Mouse (Mus musculus): Measurements from ENCODE around the gene Areg. TPM values are rescaled to one million over a fixed set of nuclear protein-coding genes. Genes with fewer than 3 reads are reported as not detected.
A peak's percentile ranks its signal among the peaks of the same experiment; 100 is the strongest.

The Areg gene
- polyA plus RNA-seq (2015; fragmentation: Nextera tagmentation; extraction: Ambion mirVana): not detected in 2 replicates

DNA sequence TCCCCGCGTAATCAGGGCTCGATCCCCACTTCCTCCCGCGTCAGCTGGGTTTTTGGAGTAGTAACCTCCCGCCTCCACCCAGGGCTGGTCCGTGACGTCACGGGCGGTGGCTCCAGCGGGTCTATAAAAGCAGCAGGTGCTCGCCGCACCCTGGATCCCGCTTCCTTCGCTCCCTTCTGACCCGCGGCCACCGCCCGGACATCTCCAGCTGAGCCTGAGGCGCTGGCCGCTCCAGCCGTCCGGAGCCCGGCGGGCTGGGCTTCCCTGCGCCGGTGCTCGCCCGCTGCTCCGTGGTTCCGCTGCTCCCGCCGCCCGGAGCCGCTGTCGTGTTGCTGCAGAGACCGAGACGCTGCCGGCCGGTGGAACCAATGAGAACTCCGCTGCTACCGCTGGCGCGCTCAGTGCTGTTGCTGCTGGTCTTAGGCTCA, at the start of gene Areg:
Areg (plus strand) TSS at position 154 of the 428 bp plus-strand sequence.
- peak within 1 kb of the TSS; percentile 63 for H3K9ac ChIP-seq (replicated peaks; ENCODE audit: low read depth, low read length)
- peak; percentile 96 for ATAC-seq
- H3K27me3 ChIP-seq (replicated peaks; ENCODE audit: control insufficient read depth, insufficient read depth, low read length): peaks cover 22% of the 10 kb centered on the region
- peak within 1 kb of the TSS; percentile 73 for H3K4me3 ChIP-seq (replicated peaks; ENCODE audit: low read length)
- H3K27ac ChIP-seq (ENCODE audit: low read length): no peak within 1 kb of the TSS
- H3K4me1 ChIP-seq (replicated peaks; ENCODE audit: control insufficient read depth, insufficient read depth, low read length): peaks cover 7% of the 10 kb centered on the region
- H3K4me2 ChIP-seq (ENCODE audit: low read length): peak within 1 kb of the TSS; percentile 96
- H3K9me3 ChIP-seq (ENCODE audit: control insufficient read depth, low read length): no peaks in the 10 kb centered on the region
- 0% methylated on average over 44 of the region's 44 CpGs for WGBS
- H3K36me3 ChIP-seq (ENCODE audit: control insufficient read depth, insufficient read depth): no peaks in the 10 kb centered on the region

DNA sequence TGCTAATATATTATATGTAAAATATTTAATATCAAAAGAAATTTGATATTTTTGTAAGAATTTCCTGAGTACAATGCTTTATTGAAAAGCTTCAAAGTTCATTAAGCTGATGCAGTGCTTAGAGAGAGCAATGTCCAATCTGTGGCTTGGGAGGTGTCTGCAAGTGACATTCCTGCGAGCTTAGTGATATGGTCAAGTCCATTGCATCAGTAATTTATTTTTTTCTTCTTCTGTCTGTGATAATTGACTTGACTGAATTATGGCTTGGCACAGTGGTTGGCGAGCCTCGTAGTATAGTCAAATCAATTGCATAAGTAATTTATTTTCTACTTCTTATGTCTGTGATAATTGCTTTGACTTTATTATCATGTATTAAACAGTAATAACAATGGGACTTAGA, 49.1 kb upstream of the Areg start:
- H3K4me1 ChIP-seq (replicated peaks; ENCODE audit: control insufficient read depth, insufficient read depth, low read length): no peaks in the 10 kb centered on the region

GRCm38 (mm10) chr5:91097911-91098614, 41.3 kb upstream of the Areg start:
- Histone ChIP-seq H3K27ac (ENCODE audit: low read length) (no peak overlapping the region), H3K9ac (replicated peaks; ENCODE audit: low read depth, low read length) (no peak overlapping the region), H3K4me3 (replicated peaks; ENCODE audit: low read length) (no peak overlapping the region), H3K27me3 (replicated peaks; ENCODE audit: control insufficient read depth, insufficient read depth, low read length) (no peaks in the 10 kb centered on the region), H3K4me1 (replicated peaks; ENCODE audit: control insufficient read depth, insufficient read depth, low read length) (no peaks in the 10 kb centered on the region), H3K36me3 (ENCODE audit: control insufficient read depth, insufficient read depth) (no peaks in the 10 kb centered on the region), H3K4me2 (ENCODE audit: low read length) (no peak overlapping the region), H3K9me3 (ENCODE audit: control insufficient read depth, low read length) (no peaks in the 10 kb centered on the region)
- ATAC-seq: no peak
- WGBS: 93% methylated on average over 10 of the region's 10 CpGs

More for the DNA sequence above, 49.1 kb upstream of the Areg start:
- H3K9me3 ChIP-seq (ENCODE audit: control insufficient read depth, low read length): no peaks in the 10 kb centered on the region
- 77% methylated on average over 3 of the region's 3 CpGs for WGBS
- H3K9ac ChIP-seq (replicated peaks; ENCODE audit: low read depth, low read length): no peak overlapping the region
- no peak overlapping the region for H3K4me3 ChIP-seq (replicated peaks; ENCODE audit: low read length)
- H3K27ac ChIP-seq (ENCODE audit: low read length): no peak overlapping the region
- H3K27me3 ChIP-seq (replicated peaks; ENCODE audit: control insufficient read depth, insufficient read depth, low read length): no peaks in the 10 kb centered on the region
- no peak for ATAC-seq
- H3K4me2 ChIP-seq (ENCODE audit: low read length): no peak overlapping the region
- no peaks in the 10 kb centered on the region for H3K36me3 ChIP-seq (ENCODE audit: control insufficient read depth, insufficient read depth)

DNA sequence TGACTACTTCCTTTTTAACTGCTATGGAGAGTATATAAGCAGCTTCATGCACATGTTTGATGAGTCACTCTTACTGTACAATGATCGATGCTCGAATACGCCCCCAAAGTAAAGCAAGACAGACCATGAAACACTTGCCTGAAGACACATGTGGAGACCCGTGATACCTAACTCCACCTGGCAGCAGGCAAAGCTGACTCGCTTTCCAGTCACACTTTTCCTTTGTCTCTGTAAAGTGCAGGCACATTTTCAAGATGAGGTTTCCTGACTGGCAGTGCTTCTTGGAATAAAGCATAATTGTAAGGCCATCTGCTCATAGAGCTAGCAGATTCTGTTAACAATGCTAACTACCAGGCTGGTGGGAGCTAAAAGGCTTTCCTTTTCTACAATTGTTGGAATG, 37.7 kb upstream of the Areg start:
- no peak overlapping the region for H3K4me3 ChIP-seq (replicated peaks; ENCODE audit: low read length)
- no peaks in the 10 kb centered on the region for H3K27me3 ChIP-seq (replicated peaks; ENCODE audit: control insufficient read depth, insufficient read depth, low read length)
- H3K27ac ChIP-seq (ENCODE audit: low read length): no peak overlapping the region
- H3K36me3 ChIP-seq (ENCODE audit: control insufficient read depth, insufficient read depth): no peaks in the 10 kb centered on the region
- H3K4me1 ChIP-seq (replicated peaks; ENCODE audit: control insufficient read depth, insufficient read depth, low read length): 0 out of 2 replicates have a peak, but pooled peaks cover 3% of the 10 kb centered on the region
- H3K4me2 ChIP-seq (ENCODE audit: low read length): no peak overlapping the region
- no peak overlapping the region for H3K9ac ChIP-seq (replicated peaks; ENCODE audit: low read depth, low read length)
- H3K9me3 ChIP-seq (ENCODE audit: control insufficient read depth, low read length): no peaks in the 10 kb centered on the region
- 82% methylated on average over 5 of the region's 5 CpGs for WGBS
- peak; percentile 26; the same call in 1 of the 2 replicates for ATAC-seq

GRCm38 (mm10) chr5:91103943-91104665, 35.3 kb upstream of the Areg start:
- no peaks in the 10 kb centered on the region for H3K36me3 ChIP-seq (ENCODE audit: control insufficient read depth, insufficient read depth)
- H3K27ac ChIP-seq (ENCODE audit: low read length): no peak overlapping the region
- H3K27me3 ChIP-seq (replicated peaks; ENCODE audit: control insufficient read depth, insufficient read depth, low read length): no peaks in the 10 kb centered on the region
- no peaks in the 10 kb centered on the region for H3K9me3 ChIP-seq (ENCODE audit: control insufficient read depth, low read length)
- no peak overlapping the region for H3K9ac ChIP-seq (replicated peaks; ENCODE audit: low read depth, low read length)
- 65% methylated on average over 7 of the region's 7 CpGs for WGBS
- H3K4me2 ChIP-seq (ENCODE audit: low read length): no peak overlapping the region
- no peak overlapping the region for H3K4me3 ChIP-seq (replicated peaks; ENCODE audit: low read length)
- 0 out of 2 replicates have a peak, but pooled peaks cover 3% of the 10 kb centered on the region for H3K4me1 ChIP-seq (replicated peaks; ENCODE audit: control insufficient read depth, insufficient read depth, low read length)
- ATAC-seq: peak; percentile 72

- 68% methylated on average over 5 of the region's 5 CpGs for WGBS
- no peak overlapping the region for H3K4me3 ChIP-seq (replicated peaks; ENCODE audit: low read length)
- ATAC-seq: no peak
Observed at GRCm38 (mm10) chr5:91106248-91106647, 33.2 kb upstream of the Areg start.

GRCm38 (mm10) chr5:91110023-91110670, 29.3 kb upstream of the Areg start:
- H3K9me3 ChIP-seq (ENCODE audit: control insufficient read depth, low read length): no peaks in the 10 kb centered on the region
- H3K4me2 ChIP-seq (ENCODE audit: low read length): no peak overlapping the region
- H3K9ac ChIP-seq (replicated peaks; ENCODE audit: low read depth, low read length): no peak overlapping the region
- WGBS: 87% methylated on average over 6 of the region's 6 CpGs
- H3K36me3 ChIP-seq (ENCODE audit: control insufficient read depth, insufficient read depth): no peaks in the 10 kb centered on the region
- no peak for ATAC-seq
- H3K27me3 ChIP-seq (replicated peaks; ENCODE audit: control insufficient read depth, insufficient read depth, low read length): no peaks in the 10 kb centered on the region
- no peak overlapping the region for H3K27ac ChIP-seq (ENCODE audit: low read length)
- H3K4me3 ChIP-seq (replicated peaks; ENCODE audit: low read length): no peak overlapping the region
- no peaks in the 10 kb centered on the region for H3K4me1 ChIP-seq (replicated peaks; ENCODE audit: control insufficient read depth, insufficient read depth, low read length)

More at GRCm38 (mm10) chr5:91106248-91106647, 33.2 kb upstream of the Areg start:
- H3K36me3 ChIP-seq (ENCODE audit: control insufficient read depth, insufficient read depth): no peaks in the 10 kb centered on the region
- no peak overlapping the region for H3K9ac ChIP-seq (replicated peaks; ENCODE audit: low read depth, low read length)
- no peak overlapping the region for H3K27ac ChIP-seq (ENCODE audit: low read length)
- H3K9me3 ChIP-seq (ENCODE audit: control insufficient read depth, low read length): no peaks in the 10 kb centered on the region
- no peaks in the 10 kb centered on the region for H3K27me3 ChIP-seq (replicated peaks; ENCODE audit: control insufficient read depth, insufficient read depth, low read length)
- 0 out of 2 replicates have a peak, but pooled peaks cover 3% of the 10 kb centered on the region for H3K4me1 ChIP-seq (replicated peaks; ENCODE audit: control insufficient read depth, insufficient read depth, low read length)
- H3K4me2 ChIP-seq (ENCODE audit: low read length): no peak overlapping the region

GRCm38 (mm10) chr5:91111019-91111418, 28.4 kb upstream of the Areg start:
- WGBS: 51% methylated on average over 8 of the region's 8 CpGs
- Histone ChIP-seq H3K4me1 (replicated peaks; ENCODE audit: control insufficient read depth, insufficient read depth, low read length) (no peaks in the 10 kb centered on the region), H3K4me2 (ENCODE audit: low read length) (no peak overlapping the region), H3K27me3 (replicated peaks; ENCODE audit: control insufficient read depth, insufficient read depth, low read length) (no peaks in the 10 kb centered on the region), H3K4me3 (replicated peaks; ENCODE audit: low read length) (no peak overlapping the region), H3K36me3 (ENCODE audit: control insufficient read depth, insufficient read depth) (no peaks in the 10 kb centered on the region), H3K27ac (ENCODE audit: low read length) (no peak overlapping the region), H3K9ac (replicated peaks; ENCODE audit: low read depth, low read length) (no peak overlapping the region), H3K9me3 (ENCODE audit: control insufficient read depth, low read length) (no peaks in the 10 kb centered on the region)
- no peak for ATAC-seq

- no peaks in the 10 kb centered on the region for H3K9me3 ChIP-seq (ENCODE audit: control insufficient read depth, low read length)
- H3K4me3 ChIP-seq (replicated peaks; ENCODE audit: low read length): no peak overlapping the region
- H3K4me2 ChIP-seq (ENCODE audit: low read length): no peak overlapping the region
- no peaks in the 10 kb centered on the region for H3K36me3 ChIP-seq (ENCODE audit: control insufficient read depth, insufficient read depth)
- no peaks in the 10 kb centered on the region for H3K4me1 ChIP-seq (replicated peaks; ENCODE audit: control insufficient read depth, insufficient read depth, low read length)
- no peak overlapping the region for H3K9ac ChIP-seq (replicated peaks; ENCODE audit: low read depth, low read length)
- 82% methylated on average over 2 of the region's 2 CpGs for WGBS
- ATAC-seq: no peak
- no peaks in the 10 kb centered on the region for H3K27me3 ChIP-seq (replicated peaks; ENCODE audit: control insufficient read depth, insufficient read depth, low read length)
- no peak overlapping the region for H3K27ac ChIP-seq (ENCODE audit: low read length)
Observed at GRCm38 (mm10) chr5:91113967-91114366, 25.4 kb upstream of the Areg start.

All from forebrain, embryonic 16.5 days (tissue).